Mouse (Mus musculus) ES-Bruce4 (cell line): Measurements from ENCODE around the gene Pck2. TPM values are rescaled to one million over a fixed set of nuclear protein-coding genes. Genes with fewer than 3 reads are reported as not detected.

Experiments
- H3K27ac ChIP-seq: 2 replicates; pipeline ENCODE4 v1.5.1; 2012; ENCODE audit warnings: low read length, inconsistent platforms; ENCODE audit not compliant: insufficient read depth
- H3K27me3 ChIP-seq: 2 replicates; pipeline ENCODE4 v1.6.1; 2012; ENCODE audit warnings: mild to moderate bottlenecking, low read length, inconsistent platforms; ENCODE audit not compliant: control insufficient read depth, poor library complexity, insufficient read depth, severe bottlenecking
- H3K36me3 ChIP-seq: 2 replicates; pipeline ENCODE4 v1.6.1; 2012; ENCODE audit warnings: inconsistent platforms, mild to moderate bottlenecking, low read length, moderate library complexity; ENCODE audit not compliant: control insufficient read depth, poor library complexity, insufficient read depth, severe bottlenecking
- H3K4me1 ChIP-seq: one replicate; pipeline ENCODE4 v1.8.1; 2011; ENCODE audit warnings: low read length; ENCODE audit not compliant: control insufficient read depth, insufficient read depth
- H3K4me3 ChIP-seq: 2 replicates; pipeline ENCODE4 v1.5.1; 2011; ENCODE audit warnings: low read depth, mild to moderate bottlenecking, low read length
- H3K9ac ChIP-seq: 2 replicates; pipeline ENCODE4 v1.6.1; 2012; ENCODE audit warnings: low read depth, mild to moderate bottlenecking, inconsistent platforms; ENCODE audit not compliant: poor library complexity, severe bottlenecking
- H3K9me3 ChIP-seq: replicated peaks from 2 replicates; pipeline ENCODE4 v1.6.1; 2012; ENCODE audit warnings: mild to moderate bottlenecking, low read length, inconsistent platforms; ENCODE audit not compliant: control insufficient read depth, poor library complexity, insufficient read depth, severe bottlenecking
- CTCF ChIP-seq: IDR thresholded peaks from one replicate; pipeline ENCODE4 v1.8.1; 2011; ENCODE audit warnings: low read depth, low read length
- EP300 ChIP-seq: IDR thresholded peaks from 2 replicates; pipeline ENCODE4 v1.6.1; 2011; ENCODE audit warnings: low read depth, low read length; ENCODE audit not compliant: insufficient read depth
- POLR2A ChIP-seq: IDR thresholded peaks from one replicate; pipeline ENCODE4 v1.8.1; 2011; ENCODE audit warnings: low read length; ENCODE audit not compliant: insufficient read depth
- polyA plus RNA-seq: library from polyadenylated mRNA; stranded (reverse); fragments of >200 nt; gene quantifications from 2 replicates; pipeline ENCODE4 v1.2.4, GENCODE M21; 2011; ENCODE audit warnings: low read depth; ENCODE audit not compliant: missing spikeins, insufficient read depth, insufficient read length

Gene Pck2
- polyA plus RNA-seq, 1 experiment, result 21.2 TPM

- peaks cover 11% of the 10 kb centered on the region for H3K4me1 ChIP-seq
- no peaks in the 10 kb centered on the region for H3K9me3 ChIP-seq
- H3K27me3 ChIP-seq, result no peaks in the 10 kb centered on the region
- TF ChIP-seq CTCF, result peak; percentile 64
- TF ChIP-seq POLR2A, result no peak
- no peak overlapping the region for H3K27ac ChIP-seq
- H3K9ac ChIP-seq, result no peak overlapping the region
- peaks cover 9% of the 10 kb centered on the region for H3K36me3 ChIP-seq
- no peak overlapping the region for H3K4me3 ChIP-seq
Observed at GRCm38 (mm10) chr14:55579511-55580496, 39.7 kb downstream of the Pck2 start.

- Histone ChIP-seq H3K36me3 (peaks cover 9% of the 10 kb centered on the region), H3K27me3 (no peaks in the 10 kb centered on the region), H3K4me3 (no peak overlapping the region), H3K9ac (no peak overlapping the region), H3K9me3 (no peaks in the 10 kb centered on the region), H3K27ac (no peak overlapping the region), H3K4me1 (peaks cover 8% of the 10 kb centered on the region)
- no peak for TF ChIP-seq CTCF
- no peak for TF ChIP-seq POLR2A
- TF ChIP-seq EP300, result no peak
Observed at GRCm38 (mm10) chr14:55580731-55581130, 40.7 kb downstream of the Pck2 start.

GRCm38 (mm10) chr14:55581981-55582681 lies 42.1 kb downstream of the Pck2 start:
- Histone ChIP-seq H3K27ac (no peak overlapping the region), H3K4me1 (peaks cover 3% of the 10 kb centered on the region), H3K9ac (no peak overlapping the region), H3K9me3 (no peaks in the 10 kb centered on the region), H3K36me3 (peaks cover 9% of the 10 kb centered on the region), H3K4me3 (no peak overlapping the region), H3K27me3 (no peaks in the 10 kb centered on the region)
- no peak for TF ChIP-seq EP300
- TF ChIP-seq POLR2A, result no peak
- peak; percentile 54 for TF ChIP-seq CTCF

GRCm38 (mm10) chr14:55584303-55584701 lies 44.2 kb downstream of the Pck2 start:
- Histone ChIP-seq H3K36me3 (peaks cover 9% of the 10 kb centered on the region), H3K9me3 (no peaks in the 10 kb centered on the region), H3K4me3 (peak overlapping the region; percentile 65), H3K27ac (no peak overlapping the region), H3K4me1 (peaks cover 3% of the 10 kb centered on the region), H3K9ac (peak overlapping the region; percentile 7; the same call in 1 of the 2 replicates), H3K27me3 (no peaks in the 10 kb centered on the region)
- no peak for TF ChIP-seq EP300

- peak within 1 kb of the TSS; percentile 29 for H3K9ac ChIP-seq
- TF ChIP-seq CTCF (no peak), EP300 (no peak), POLR2A (peak; percentile 27)
- no peaks in the 10 kb centered on the region for H3K27me3 ChIP-seq
- peak within 1 kb of the TSS; percentile 65 for H3K4me3 ChIP-seq
- peaks cover 9% of the 10 kb centered on the region for H3K36me3 ChIP-seq
- peaks cover under 1% of the 10 kb centered on the region for H3K4me1 ChIP-seq
- H3K27ac ChIP-seq, result peak within 1 kb of the TSS; percentile 65
- no peaks in the 10 kb centered on the region for H3K9me3 ChIP-seq
Observed at GRCm38 (mm10) chr14:55584702-55585565, 44.9 kb downstream of the Pck2 start, which contains the start of gene Emc9. Emc9 (minus strand) TSS chr14:55585302.
